Mouse (Mus musculus) forelimb bud, embryonic 11.5 days (tissue): ENCODE measurements around the gene Mrpl28.
"Not testable (repeated sequence)": the region's sequence is repeated elsewhere in the genome, so short reads cannot be mapped to it uniquely, and the experiment has no call there.

ENCODE experiments used
- DNase-seq: peaks from one replicate; pipeline ENCODE4 v3.0.0-alpha.2; 2012; ENCODE audit warnings: low read depth, low spot score

Mrpl28 gene

DNA sequence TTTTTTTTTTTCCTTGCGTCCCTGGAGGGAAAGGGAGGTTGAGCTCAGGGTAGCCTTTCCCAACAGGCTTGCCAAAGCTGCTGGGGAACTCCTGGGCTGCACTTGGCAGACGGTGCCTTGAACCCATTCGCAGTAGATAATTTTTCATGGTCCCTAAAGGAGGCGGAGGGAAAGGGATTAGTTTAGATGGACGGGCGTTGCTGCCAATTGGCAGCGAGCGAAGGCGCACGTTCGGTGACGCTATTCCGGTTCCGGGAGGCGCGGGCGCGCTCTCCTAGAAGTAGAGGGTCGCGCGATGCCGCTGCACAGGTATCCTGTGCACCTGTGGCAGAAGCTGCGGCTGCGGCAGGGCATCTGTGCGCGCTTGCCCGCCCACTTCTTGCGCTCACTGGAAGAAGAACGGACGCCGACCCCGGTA is at the start of gene Mrpl28:
Gene Mrpl28 (plus strand): TSS at position 234 of the 418 bp plus-strand sequence.
- peak; percentile 99 for DNase-seq

- DNase-seq: no peak
Measured at GRCm38 (mm10) chr17:26075246-26075645, 48.1 kb upstream of the Mrpl28 start.

DNA sequence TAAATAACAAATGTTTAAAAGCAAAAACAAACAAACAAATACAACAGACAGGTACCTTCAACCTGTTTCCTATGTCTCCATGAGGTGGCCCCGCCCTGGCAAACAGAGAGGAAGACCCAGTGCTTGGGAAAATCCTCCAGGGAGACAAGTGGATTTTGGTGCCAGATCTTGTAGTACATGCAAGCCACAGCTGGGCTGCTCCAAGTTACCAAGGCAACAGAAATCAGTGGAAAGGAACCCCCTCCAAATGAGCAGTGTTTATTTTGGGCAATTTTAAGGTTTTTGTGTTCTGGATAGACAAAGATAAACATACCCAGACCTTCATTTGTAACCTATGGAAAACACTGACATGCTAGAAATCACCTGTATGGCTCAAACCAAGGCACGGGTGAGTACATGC is 44.4 kb upstream of the Mrpl28 start:
- no peak for DNase-seq

DNA sequence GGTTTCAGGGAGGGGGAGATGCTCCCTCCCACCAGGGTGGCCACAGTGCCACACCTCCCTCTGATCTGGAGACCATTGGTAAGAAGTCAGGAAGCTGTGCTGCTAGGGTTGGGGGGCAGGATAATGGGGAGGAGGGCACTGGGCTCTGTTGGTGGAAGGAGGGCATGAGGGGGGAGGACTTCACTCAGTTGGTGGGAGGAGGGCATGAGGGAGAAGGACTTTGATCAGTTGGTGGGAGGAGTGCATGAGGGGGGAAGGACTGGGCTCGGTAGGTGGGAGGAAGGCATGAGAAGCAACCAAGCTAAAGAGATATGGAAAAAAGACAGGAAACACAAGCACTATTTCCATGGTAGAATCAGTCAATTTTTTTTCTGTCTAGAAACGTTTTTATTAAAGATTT is 42.4 kb upstream of the Mrpl28 start:
- DNase-seq: no peak

DNA sequence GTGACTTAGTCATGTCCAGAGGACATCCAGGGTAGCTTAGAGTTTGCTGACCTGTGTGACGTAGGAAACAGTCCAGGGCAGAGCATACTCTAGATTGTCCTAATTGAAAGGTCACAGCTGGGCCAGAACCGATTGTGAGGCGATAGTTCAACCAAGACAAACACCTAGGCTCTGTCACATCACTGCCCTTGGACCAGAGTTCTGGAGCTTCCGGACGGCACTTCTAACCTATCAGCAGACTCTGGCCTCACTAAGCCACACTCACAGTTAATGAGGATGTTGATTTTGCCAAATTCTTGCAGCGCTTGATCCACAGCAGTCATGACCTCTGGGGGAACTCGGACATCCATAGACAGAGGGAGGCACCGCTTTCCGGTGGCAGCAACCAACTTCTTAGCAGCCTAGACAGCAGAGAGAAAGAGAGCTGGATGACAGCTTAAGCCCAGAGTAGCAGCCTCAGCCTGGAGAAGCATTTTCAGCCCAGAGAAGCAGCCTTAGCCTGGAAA is 36.2 kb upstream of the Mrpl28 start:
- DNase-seq: no peak

- DNase-seq: peak; percentile 92
Measured at GRCm38 (mm10) chr17:26089905-26090632, 33.2 kb upstream of the Mrpl28 start, which contains the start of gene Decr2. Gene Decr2, minus strand, starts transcription at chr17:26090337.

DNA sequence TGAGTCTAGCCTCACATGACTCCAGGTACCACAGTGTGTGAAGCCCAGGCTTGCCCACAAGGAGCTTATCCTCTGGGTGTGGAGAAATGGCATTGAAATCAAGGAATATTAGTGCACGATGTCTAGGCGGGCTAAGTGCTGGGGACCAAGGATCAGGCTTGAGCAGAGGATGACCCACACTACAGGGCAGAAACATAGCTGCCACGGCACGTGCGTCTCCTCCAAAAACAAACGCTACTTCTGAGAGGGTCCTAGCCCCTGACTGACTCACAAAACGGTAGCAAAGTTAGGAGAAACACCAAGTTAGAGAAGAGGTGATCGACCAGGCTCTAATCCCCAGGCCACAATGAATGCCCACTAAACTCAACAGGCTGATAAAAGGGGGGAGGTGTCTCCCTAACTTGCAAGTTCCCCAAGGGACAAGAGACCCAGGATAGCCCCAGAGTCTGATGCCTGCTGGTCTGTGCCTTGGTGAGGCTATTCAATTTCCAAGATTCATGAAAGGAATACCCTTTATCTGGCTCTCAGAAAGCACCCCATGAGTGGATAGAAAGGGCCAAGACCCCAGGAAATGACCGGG is 28.7 kb upstream of the Mrpl28 start:
- DNase-seq: no peak

- DNase-seq: peak; percentile 52
Measured at GRCm38 (mm10) chr17:26095121-26095740, 28.1 kb upstream of the Mrpl28 start, which contains the start of gene Nme4. Gene Nme4, minus strand, starts transcription at chr17:26095602.

GRCm38 (mm10) chr17:26098461-26098860 is 24.8 kb upstream of the Mrpl28 start:
- no peak for DNase-seq

GRCm38 (mm10) chr17:26099316-26099715 is 24.0 kb upstream of the Mrpl28 start:
- DNase-seq: not testable (repeated sequence)

GRCm38 (mm10) chr17:26100166-26100565 is 23.1 kb upstream of the Mrpl28 start:
- no peak for DNase-seq

GRCm38 (mm10) chr17:26101478-26101877 is 21.8 kb upstream of the Mrpl28 start:
- no peak for DNase-seq

DNA sequence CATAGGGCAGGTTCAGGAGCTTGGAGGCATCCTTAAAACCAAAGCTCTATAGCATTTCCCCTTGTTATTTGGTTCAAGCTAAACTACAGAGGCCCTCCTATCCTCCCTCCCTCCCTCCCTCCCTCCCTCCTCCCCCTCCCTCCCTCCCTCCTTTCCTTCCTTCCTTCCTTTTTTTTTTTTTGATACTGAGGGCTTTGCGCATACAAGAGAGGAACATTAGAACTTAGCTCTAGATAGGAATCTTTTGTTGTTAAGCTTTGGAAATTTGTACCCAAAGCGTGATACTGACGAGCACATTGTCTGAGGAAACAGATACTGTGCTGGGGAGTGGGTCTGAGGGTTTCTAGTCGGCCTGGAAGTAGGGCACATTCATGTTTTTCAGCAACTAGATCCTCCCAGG is 17.7 kb upstream of the Mrpl28 start:
- no peak for DNase-seq

DNA sequence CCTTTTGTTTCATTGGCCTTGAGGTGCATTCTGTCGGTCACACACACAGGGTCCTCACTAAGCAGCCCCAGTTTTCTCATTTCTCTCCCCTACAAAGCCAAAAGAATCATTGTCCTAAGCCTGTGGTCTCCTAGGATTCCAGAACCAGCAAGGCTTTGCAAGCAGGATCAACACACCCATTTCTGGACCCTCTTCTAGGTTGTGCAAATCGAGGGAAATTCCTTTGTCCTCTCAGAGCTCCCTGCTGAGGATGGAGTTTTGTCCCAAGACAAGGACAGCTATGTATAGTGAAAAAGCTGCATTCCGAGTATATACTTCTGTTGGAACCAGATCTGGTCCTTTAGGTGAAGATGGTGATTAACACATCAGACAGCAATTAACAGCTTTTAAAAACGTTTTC is 13.1 kb upstream of the Mrpl28 start:
- DNase-seq: no peak

DNA sequence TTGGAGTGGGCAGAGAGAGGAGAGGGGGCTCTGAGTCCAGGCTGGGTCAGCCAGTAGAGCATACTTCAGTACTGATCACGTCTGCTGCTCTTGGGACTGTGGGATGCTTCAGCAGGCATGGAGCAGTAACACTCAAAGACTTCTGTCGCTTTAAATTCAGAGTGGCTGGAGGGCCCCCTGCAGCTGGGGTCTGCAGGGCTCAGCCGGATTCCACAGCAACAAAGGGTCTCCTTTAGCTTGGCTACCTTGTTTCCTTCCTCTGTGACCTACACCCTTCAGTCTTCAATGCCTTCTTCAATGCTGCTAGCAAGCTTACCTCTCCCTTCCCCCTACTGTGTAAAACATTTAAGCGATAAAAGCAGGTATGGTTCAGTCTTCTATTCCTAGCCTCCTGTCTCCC is 12.3 kb upstream of the Mrpl28 start:
- DNase-seq: no peak

DNA sequence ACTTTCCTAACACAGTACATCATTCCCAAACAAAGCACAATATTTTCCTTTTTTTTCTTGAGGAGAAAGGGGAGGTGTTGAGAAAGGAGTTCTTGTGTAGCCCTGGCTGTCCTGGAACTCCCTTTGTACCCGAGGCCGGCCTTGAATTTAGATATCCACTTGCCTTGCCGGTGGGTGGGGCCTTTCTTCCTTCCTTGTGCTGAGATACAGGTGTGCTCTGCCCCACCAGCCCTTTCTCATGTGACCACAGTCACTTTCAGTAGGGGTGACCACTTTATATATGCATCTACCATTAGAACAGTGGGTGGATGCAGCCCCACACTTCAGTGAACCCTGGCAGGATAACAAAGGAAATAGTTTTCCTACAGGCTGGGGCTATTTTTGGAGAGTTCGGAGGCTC is 11.6 kb upstream of the Mrpl28 start:
- no peak for DNase-seq

DNA sequence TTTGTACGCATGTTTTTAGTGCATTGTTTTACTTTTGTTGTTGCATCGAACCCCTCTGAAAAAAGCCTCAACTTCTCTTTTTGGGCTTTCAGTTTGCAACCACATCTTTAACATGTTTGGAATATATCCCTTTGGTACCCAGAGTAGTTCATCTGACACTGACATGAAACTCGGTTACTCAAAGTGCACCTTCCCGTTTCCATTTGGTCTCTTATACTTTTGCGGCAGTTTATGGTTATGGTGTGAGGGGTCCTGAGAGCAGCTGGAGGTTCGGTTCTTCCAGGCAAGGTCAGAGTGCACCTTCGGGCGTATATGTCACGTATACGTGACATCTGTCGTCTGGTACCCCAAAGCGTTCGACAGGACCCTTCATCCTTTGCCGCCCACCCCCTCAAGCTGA is 10.5 kb upstream of the Mrpl28 start:
- no peak for DNase-seq

DNA sequence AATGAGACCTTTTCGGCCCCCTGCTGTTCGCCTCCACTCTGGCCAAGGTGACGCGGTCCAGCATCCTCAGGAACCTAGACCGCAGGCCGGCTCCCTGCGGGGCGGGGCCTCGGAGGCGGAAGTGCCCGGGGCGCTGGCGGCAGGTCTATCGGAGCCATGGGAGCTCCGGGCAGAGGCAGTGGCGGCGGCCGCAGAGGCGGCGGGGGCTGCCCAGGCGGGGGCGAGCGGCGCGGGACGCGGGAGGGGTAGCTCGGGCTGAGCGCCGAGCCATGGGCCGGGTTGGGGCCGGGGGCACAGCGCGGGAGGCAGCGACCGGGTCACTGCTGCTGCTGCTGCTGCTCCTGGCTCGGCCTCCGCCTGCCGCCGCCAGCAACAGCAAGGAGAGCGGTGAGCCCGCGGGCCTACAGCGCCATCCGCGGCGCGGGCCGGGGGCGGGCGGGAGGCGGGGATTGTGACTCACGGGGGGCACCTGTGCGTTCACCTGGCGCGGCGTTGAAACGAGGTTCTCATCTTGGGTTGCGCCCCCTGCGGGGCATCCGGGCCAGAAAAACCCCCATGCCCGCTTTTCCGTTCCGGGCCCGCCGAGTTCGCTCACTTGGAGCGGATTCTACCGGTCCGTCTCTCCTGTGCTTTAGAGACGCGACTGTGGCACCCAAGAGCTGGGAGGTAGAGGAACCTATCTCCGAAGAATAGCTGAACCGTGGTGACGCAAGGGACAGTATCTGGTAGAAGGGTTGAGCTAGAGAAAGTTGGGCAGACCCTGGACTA is 9.9 kb upstream of the Mrpl28 start, which contains the start of gene Tmem8:
Gene Tmem8 (plus strand): TSS at position 119 of the 768 bp plus-strand sequence.
- DNase-seq: no peak

GRCm38 (mm10) chr17:26114061-26114460 is 9.2 kb upstream of the Mrpl28 start:
- DNase-seq: no peak

DNA sequence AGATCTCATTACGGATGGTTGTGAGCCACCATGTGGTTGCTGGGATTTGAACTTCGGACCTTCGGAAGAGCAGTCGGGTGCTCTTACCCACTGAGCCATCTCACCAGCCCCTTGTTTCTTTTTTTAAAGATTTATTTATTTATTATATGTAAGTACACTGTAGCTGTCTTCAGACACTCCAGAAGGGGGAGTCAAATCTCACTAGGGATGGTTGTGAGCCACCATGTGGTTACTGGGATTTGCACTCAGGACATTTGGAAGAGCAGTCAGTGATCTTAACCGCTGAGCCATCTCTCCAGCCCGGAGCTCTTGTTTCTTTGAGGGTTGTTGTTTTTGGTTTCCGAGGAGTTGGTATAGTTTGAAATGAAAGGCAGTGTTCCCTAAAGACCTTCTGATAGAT is 8.8 kb upstream of the Mrpl28 start:
- not testable (repeated sequence) for DNase-seq

GRCm38 (mm10) chr17:26115205-26115898 is 7.9 kb upstream of the Mrpl28 start:
- no peak for DNase-seq
